ENCODE assay signal across 13 mouse cellular contexts in the genomic region with DNA sequence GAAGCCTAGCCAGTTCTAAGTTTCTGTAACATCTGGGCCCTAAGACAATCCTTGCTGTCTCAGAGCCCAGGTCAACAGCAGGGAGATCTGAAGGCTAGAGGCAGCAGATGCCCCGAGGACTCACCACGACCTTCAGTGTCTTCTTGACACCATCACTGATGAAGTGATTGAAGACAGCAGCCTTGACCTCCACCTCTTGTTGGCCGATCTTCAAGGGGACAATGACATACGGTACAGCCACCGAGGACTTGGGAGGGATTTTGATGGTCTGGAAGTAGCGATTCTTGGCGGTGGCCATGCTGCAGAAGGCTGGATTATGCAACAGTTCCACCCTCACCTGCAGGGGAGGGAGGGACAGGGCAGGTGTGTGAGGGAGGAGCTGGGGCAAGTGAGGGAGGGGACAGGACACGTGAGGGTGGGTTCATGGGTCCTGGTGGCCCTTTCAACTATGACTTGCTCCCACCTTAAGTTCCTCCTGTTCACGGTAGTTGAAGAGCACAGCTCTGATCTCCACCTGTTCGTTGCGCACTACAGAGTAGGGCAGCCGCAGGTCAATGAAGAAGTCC. TPM values are rescaled to one million over a fixed set of nuclear protein-coding genes. Genes with fewer than 3 reads are reported as not detected.
"Had no signal": no experiment of that assay in that cellular context is flagged by ENCODE, and none has a peak within 500 bp of the region (broad histone marks: within the 10 kb centered on the region; RNA-seq: fewer than 3 reads in every experiment).

No protein-coding gene starts in this region.

- H3K27ac ChIP-seq: kidney, postnatal 0 days; layer of hippocampus, adult 2 months; limb, embryonic 13.5 days; liver, embryonic 14.5 days; midbrain, embryonic 13.5 days; stomach, embryonic 15.5 days had no signal

- H3K9ac ChIP-seq: limb, embryonic 13.5 days; liver, embryonic 14.5 days; midbrain, embryonic 13.5 days; stomach, embryonic 15.5 days had no signal

- H3K27me3 ChIP-seq: midbrain, embryonic 13.5 days; stomach, embryonic 15.5 days had no signal

- H3K4me2 ChIP-seq: limb, embryonic 13.5 days; midbrain, embryonic 13.5 days; stomach, embryonic 15.5 days had no signal

- ATAC-seq: midbrain, embryonic 13.5 days had no signal

- H3K36me3 ChIP-seq: limb, embryonic 13.5 days; midbrain, embryonic 13.5 days; stomach, embryonic 15.5 days had no signal

- H3K4me3 ChIP-seq: layer of hippocampus, adult 2 months; limb, embryonic 13.5 days; midbrain, embryonic 13.5 days; stomach, embryonic 15.5 days had no signal

- H3K4me1 ChIP-seq: limb, embryonic 13.5 days; midbrain, embryonic 13.5 days; stomach, embryonic 15.5 days had no signal

- H3K9me3 ChIP-seq: limb, embryonic 13.5 days; midbrain, embryonic 13.5 days; stomach, embryonic 15.5 days had no signal

RNA-seq across cellular contexts. Expression of a gene that starts 24.4 kb away (rescaled TPM):
- total RNA-seq: layer of hippocampus, adult 2 months; layer of hippocampus, postnatal 10 days; left cerebral cortex, adult 18-20 months; left cerebral cortex, postnatal 10 days; left cerebral cortex, postnatal 4 days; midbrain, postnatal 0 days had no signal
- polyA plus RNA-seq: midbrain, embryonic 13.5 days; midbrain, postnatal 0 days; neural tube, embryonic 14.5 days; testis, adult 2 months had no signal
